Mouse (Mus musculus) limb, embryonic 14.5 days (tissue): ENCODE data around the gene Onecut3. TPM values are rescaled to one million over a fixed set of nuclear protein-coding genes. Genes with fewer than 3 reads are reported as not detected.

Source experiments
- ATAC-seq: fragments of 200-750 bp; cut with Nextera tagmentation; 2 replicates; pipeline ENCODE4 v1.8.0; 2017; ENCODE audit warnings: low read depth, moderate number of reproducible peaks, moderate TSS enrichment; ENCODE audit not compliant: low FRiP score
- DNase-seq: peaks from one replicate; pipeline ENCODE4 v3.0.0-alpha.2; 2015; ENCODE audit warnings: low spot score
- H3K27ac ChIP-seq: fragments of 300-500 bp; sonication (generic); replicated peaks from 2 replicates; pipeline ENCODE4 v1.5.1; 2014; ENCODE audit warnings: low read depth, mild to moderate bottlenecking, low read length, moderate library complexity, mixed read lengths
- H3K27me3 ChIP-seq: fragments of 300-500 bp; sonication (generic); 2 replicates; pipeline ENCODE4 v1.6.1; 2014; ENCODE audit warnings: low read length, mixed read lengths; ENCODE audit not compliant: control insufficient read depth, insufficient read depth
- H3K36me3 ChIP-seq: fragments of 300-500 bp; sonication (generic); 2 replicates; pipeline ENCODE4 v1.6.1; 2014; ENCODE audit warnings: mild to moderate bottlenecking, low read length, moderate library complexity, mixed read lengths; ENCODE audit not compliant: control insufficient read depth, insufficient read depth
- H3K4me1 ChIP-seq: fragments of 300-500 bp; sonication (generic); 2 replicates; pipeline ENCODE4 v1.6.1; 2014; ENCODE audit warnings: antibody characterized with exemption, low read length, mixed read lengths; ENCODE audit not compliant: control insufficient read depth, insufficient read depth
- H3K4me2 ChIP-seq: fragments of 300-500 bp; sonication (generic); replicated peaks from 2 replicates; pipeline ENCODE4 v1.6.1; 2014; ENCODE audit warnings: low read depth, mild to moderate bottlenecking, low read length, moderate library complexity; ENCODE audit not compliant: severe bottlenecking
- H3K4me3 ChIP-seq: fragments of 300-500 bp; sonication (generic); replicated peaks from 2 replicates; pipeline ENCODE4 v1.5.1; 2014; ENCODE audit warnings: low read length
- H3K9ac ChIP-seq: fragments of 300-500 bp; sonication (generic); 2 replicates; pipeline ENCODE4 v1.6.1; 2014; ENCODE audit warnings: mild to moderate bottlenecking, low read depth, low read length, moderate library complexity; ENCODE audit not compliant: severe bottlenecking
- H3K9me3 ChIP-seq: fragments of 300-500 bp; sonication (generic); 2 replicates; pipeline ENCODE4 v1.6.1; 2016; ENCODE audit warnings: low read length; ENCODE audit not compliant: control insufficient read depth
- POLR2A ChIP-seq: fragments of 200-500 bp; IDR thresholded peaks from 2 replicates; pipeline ENCODE4 v1.8.0; 2012; ENCODE audit warnings: inconsistent platforms, mild to moderate bottlenecking, moderate library complexity, borderline replicate concordance; ENCODE audit not compliant: insufficient read depth, insufficient read length; ENCODE audit errors: extremely low read depth
- WGBS: fragments of 180-500 bp; shearing (Covaris S2); extraction: QIAGEN DNeasy Blood & Tissue Kit; methylation state at CpG from one replicate; pipeline ENCODE4 v1.1.7; 2014; 5-methylcytosine and 5-hydroxymethylcytosine counted together
- polyA plus RNA-seq, 2 experiments: library from polyadenylated mRNA; depleted of rRNA in 1 of 2; stranded (reverse) in 1 of 2; unstranded in 1 of 2; fragments of >200 nt; fragmentation: Nextera tagmentation in 1 of 2; extraction: Ambion mirVana in 1 of 2; gene quantifications; 2 replicates each; pipeline versions ENCODE4 v1.2.1 to v1.2.3; 2012 to 2014

Gene Onecut3
- polyA plus RNA-seq, 2 experiments: 0.01 TPM; not detected in 1

- no peak overlapping the region for H3K4me2 ChIP-seq
- ATAC-seq (0 out of 2 replicates have a peak, but pooled peaks have one; percentile 35), DNase-seq (no peak)
- no peak for TF ChIP-seq POLR2A
- no peaks in the 10 kb centered on the region for H3K9me3 ChIP-seq
- 79% methylated on average over 10 of the region's 10 CpGs for WGBS
- H3K4me1 ChIP-seq: no peaks in the 10 kb centered on the region
- no peak overlapping the region for H3K9ac ChIP-seq
- no peaks in the 10 kb centered on the region for H3K27me3 ChIP-seq
- peaks cover 73% of the 10 kb centered on the region for H3K36me3 ChIP-seq
- no peak overlapping the region for H3K4me3 ChIP-seq
- H3K27ac ChIP-seq: no peak overlapping the region
Measured at GRCm38 (mm10) chr10:80548428-80549006, 53.9 kb downstream of the Onecut3 start.

DNA sequence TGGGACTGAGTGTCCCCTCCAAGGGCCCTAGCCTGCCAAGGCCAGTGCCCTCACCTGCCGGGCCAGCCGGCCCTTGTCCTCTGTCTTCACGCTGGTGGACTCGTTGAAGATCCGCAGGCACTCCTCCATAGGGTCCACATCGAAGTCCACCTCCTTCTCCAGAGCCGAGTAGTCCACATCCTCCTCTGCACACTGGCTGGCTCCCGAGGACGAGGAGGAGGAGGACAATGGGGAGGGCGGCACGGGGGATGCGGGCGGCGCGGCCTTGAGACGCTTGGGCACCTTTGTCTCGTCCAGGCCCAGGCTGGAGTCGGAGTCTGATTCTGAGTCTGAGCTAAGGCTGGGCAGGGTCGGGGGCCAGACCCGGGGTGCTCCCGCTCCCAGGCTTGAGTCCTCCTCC, 54.6 kb downstream of the Onecut3 start:
- Histone ChIP-seq H3K4me2 (no peak overlapping the region), H3K27ac (no peak overlapping the region), H3K9ac (no peak overlapping the region), H3K4me1 (no peaks in the 10 kb centered on the region), H3K9me3 (no peaks in the 10 kb centered on the region), H3K27me3 (no peaks in the 10 kb centered on the region), H3K4me3 (no peak overlapping the region), H3K36me3 (peaks cover 66% of the 10 kb centered on the region)
- WGBS: 92% methylated on average over 21 of the region's 21 CpGs
- no peak for DNase-seq
- no peak for TF ChIP-seq POLR2A
- no peak for ATAC-seq

DNA sequence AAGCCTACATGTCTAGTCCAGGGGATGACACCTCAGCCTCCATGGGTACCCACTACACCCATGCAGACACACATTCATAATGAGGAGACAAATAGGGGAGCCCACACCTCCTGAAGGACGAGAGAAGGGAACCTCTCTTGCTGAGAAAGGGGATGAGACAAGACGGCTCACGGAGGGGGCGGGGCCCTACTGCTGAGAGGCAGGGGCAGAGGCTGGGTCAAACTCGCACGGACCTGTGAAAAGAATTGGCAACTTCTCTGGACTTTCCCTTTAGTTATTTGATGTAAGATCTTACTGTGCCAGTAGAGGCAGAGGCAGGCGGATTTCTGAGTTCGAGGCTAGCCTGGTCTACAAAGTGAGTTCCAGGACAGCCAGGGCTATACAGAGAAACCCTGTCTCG, 57.7 kb downstream of the Onecut3 start:
- ATAC-seq (no peak), DNase-seq (no peak)
- Histone ChIP-seq H3K27me3 (no peaks in the 10 kb centered on the region), H3K9me3 (no peaks in the 10 kb centered on the region), H3K4me2 (no peak overlapping the region), H3K27ac (no peak overlapping the region), H3K4me1 (no peaks in the 10 kb centered on the region), H3K4me3 (no peak overlapping the region), H3K36me3 (peaks cover 35% of the 10 kb centered on the region), H3K9ac (no peak overlapping the region)
- 61% methylated on average over 9 of the region's 9 CpGs for WGBS
- no peak for TF ChIP-seq POLR2A

DNA sequence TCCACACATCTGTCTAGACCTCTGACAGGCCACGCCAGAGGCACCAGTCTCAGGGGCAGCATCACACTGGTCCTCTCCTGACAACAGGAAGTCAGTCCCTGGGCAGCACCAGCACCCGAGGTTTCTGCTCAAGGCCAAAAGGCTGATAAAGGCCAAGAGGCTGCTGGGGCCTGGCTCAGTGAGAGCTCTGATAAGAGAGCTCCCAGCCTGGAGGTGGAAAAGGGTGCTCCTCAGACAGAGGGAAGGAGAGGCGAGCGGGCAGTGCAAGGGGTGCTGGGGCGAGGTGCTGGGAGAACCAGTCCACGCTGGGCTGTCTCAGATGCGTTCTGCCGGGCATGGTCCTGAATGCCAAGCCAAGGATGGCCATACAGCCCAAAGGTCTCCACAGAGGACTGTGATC, 58.9 kb downstream of the Onecut3 start:
- H3K27ac ChIP-seq: no peak overlapping the region
- H3K9ac ChIP-seq: no peak overlapping the region
- no peak for TF ChIP-seq POLR2A
- 91% methylated on average over 8 of the region's 8 CpGs for WGBS
- H3K4me2 ChIP-seq: no peak overlapping the region
- no peaks in the 10 kb centered on the region for H3K9me3 ChIP-seq
- H3K4me1 ChIP-seq: no peaks in the 10 kb centered on the region
- peaks cover 23% of the 10 kb centered on the region for H3K36me3 ChIP-seq
- DNase-seq (no peak), ATAC-seq (no peak)
- no peak overlapping the region for H3K4me3 ChIP-seq
- H3K27me3 ChIP-seq: no peaks in the 10 kb centered on the region

DNA sequence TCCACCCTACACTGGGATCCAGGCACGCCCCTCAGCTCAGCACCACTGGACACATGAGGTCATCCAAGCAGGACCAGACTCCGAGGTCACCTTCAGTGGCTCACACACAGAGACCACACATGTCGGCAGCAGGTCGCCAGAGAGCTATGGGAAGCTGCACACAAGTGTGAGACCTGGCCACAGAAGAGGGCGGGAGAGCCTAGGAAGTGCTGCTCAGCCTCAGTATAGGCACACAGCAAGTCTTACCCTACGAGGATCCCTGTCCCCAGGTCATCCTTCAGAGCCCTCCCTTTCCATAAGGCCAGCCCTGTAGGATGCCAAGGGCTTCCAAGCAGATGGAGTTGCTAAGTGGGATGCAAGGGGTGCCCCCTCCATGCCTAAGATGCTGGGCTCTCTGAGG, 59.4 kb downstream of the Onecut3 start:
- Histone ChIP-seq H3K36me3 (peaks cover 19% of the 10 kb centered on the region), H3K9ac (no peak overlapping the region), H3K4me2 (no peak overlapping the region), H3K9me3 (no peaks in the 10 kb centered on the region), H3K4me1 (no peaks in the 10 kb centered on the region), H3K4me3 (no peak overlapping the region), H3K27me3 (no peaks in the 10 kb centered on the region), H3K27ac (no peak overlapping the region)
- no peak for DNase-seq
- 85% methylated on average over 6 of the region's 6 CpGs for WGBS
- no peak for TF ChIP-seq POLR2A
- ATAC-seq: no peak
